Mouse (Mus musculus): ENCODE measurements around the gene Cnr1.

- TF ChIP-seq POLR2A (IDR thresholded peaks at IDR 0.05; ENCODE audit: borderline replicate concordance, extremely low read depth, low read depth, low read length) (no peak), CTCF (IDR thresholded peaks at IDR 0.05; ENCODE audit: insufficient read depth, low read length) (no peak)
These were observed 22.7 kb upstream of the Cnr1 start for GRCm38 (mm10) chr4:33901659-33902058.

Data from lung, adult 2 months (tissue).